Mouse (Mus musculus) layer of hippocampus, adult 11-12 months (tissue): ENCODE data around the gene Sh2d1b1.
"Not testable (repeated sequence)": the region's sequence is repeated elsewhere in the genome, so short reads cannot be mapped to it uniquely, and the experiment has no call there.

Experiments
- DNase-seq: peaks from one replicate; pipeline ENCODE4 v3.0.0; 2022; ENCODE audit warnings: low spot score

Gene Sh2d1b1

GRCm38 (mm10) chr1:170277016-170277415 lies at the start of gene Sh2d1b1:
Gene Sh2d1b1, plus strand, starts transcription at chr1:170277320.
- no peak for DNase-seq

GRCm38 (mm10) chr1:170232688-170233087 lies 44.4 kb upstream of the Sh2d1b1 start, which contains the start of gene Sh2d1b2:
Gene Sh2d1b2, plus strand, starts transcription at chr1:170232749.
- DNase-seq, result not testable (repeated sequence)

GRCm38 (mm10) chr1:170245016-170245415 lies 32.1 kb upstream of the Sh2d1b1 start:
- DNase-seq, result no peak

- no peak for DNase-seq
These were observed 22.1 kb upstream of the Sh2d1b1 start for GRCm38 (mm10) chr1:170254893-170255559.

GRCm38 (mm10) chr1:170255560-170255910 lies 21.6 kb upstream of the Sh2d1b1 start:
- peak; percentile 89 for DNase-seq

GRCm38 (mm10) chr1:170270281-170270680 lies 6.8 kb upstream of the Sh2d1b1 start:
- DNase-seq, result no peak

GRCm38 (mm10) chr1:170270696-170271095 lies 6.4 kb upstream of the Sh2d1b1 start:
- no peak for DNase-seq

- no peak for DNase-seq
These were observed 3.9 kb upstream of the Sh2d1b1 start for GRCm38 (mm10) chr1:170273252-170273651.

GRCm38 (mm10) chr1:170282415-170283129 lies 5.5 kb downstream of the Sh2d1b1 start:
- no peak for DNase-seq

GRCm38 (mm10) chr1:170292239-170292951 lies 15.3 kb downstream of the Sh2d1b1 start:
- peak; percentile 78 for DNase-seq

- DNase-seq, result no peak
These were observed 16.1 kb downstream of the Sh2d1b1 start for GRCm38 (mm10) chr1:170293257-170293656.

GRCm38 (mm10) chr1:170294786-170295570 lies 17.9 kb downstream of the Sh2d1b1 start:
- DNase-seq, result no peak

GRCm38 (mm10) chr1:170299496-170299895 lies 22.4 kb downstream of the Sh2d1b1 start:
- DNase-seq, result no peak

GRCm38 (mm10) chr1:170301686-170302085 lies 24.6 kb downstream of the Sh2d1b1 start:
- no peak for DNase-seq

- no peak for DNase-seq
These were observed 25.3 kb downstream of the Sh2d1b1 start for GRCm38 (mm10) chr1:170302456-170302855.

GRCm38 (mm10) chr1:170303103-170303502 lies 26.0 kb downstream of the Sh2d1b1 start:
- no peak for DNase-seq

GRCm38 (mm10) chr1:170305002-170305401 lies 27.9 kb downstream of the Sh2d1b1 start:
- DNase-seq, result no peak

GRCm38 (mm10) chr1:170306232-170306631 lies 29.1 kb downstream of the Sh2d1b1 start, which contains the start of gene Gm7694:
Gene Gm7694, minus strand, starts transcription at chr1:170306332.
- DNase-seq, result no peak

- no peak for DNase-seq
These were observed 31.4 kb downstream of the Sh2d1b1 start, which contains the start of gene Spata46 for GRCm38 (mm10) chr1:170308503-170308902. Gene Spata46, plus strand, starts transcription at chr1:170308803.

GRCm38 (mm10) chr1:170311431-170311830 lies 34.3 kb downstream of the Sh2d1b1 start:
- no peak for DNase-seq

- no peak for DNase-seq
These were observed 44.9 kb downstream of the Sh2d1b1 start for GRCm38 (mm10) chr1:170322046-170322445.

GRCm38 (mm10) chr1:170323001-170323400 lies 45.9 kb downstream of the Sh2d1b1 start:
- no peak for DNase-seq
